Mouse (Mus musculus): Measurements from ENCODE around the gene Slc22a1. TPM values are rescaled to one million over a fixed set of nuclear protein-coding genes. Genes with fewer than 3 reads are reported as not detected.

Gene Slc22a1
- polyA plus RNA-seq (2012; fragmentation: generic; extraction: Trizol), result not detected
- long read RNA-seq, experiment 1, result 0 reads
- long read RNA-seq, experiment 2, result 0 reads

- no peaks in the 10 kb centered on the region for H3K36me3 ChIP-seq (ENCODE audit: control insufficient read depth, insufficient read depth)
- H3K79me3 ChIP-seq (ENCODE audit: low read depth), result no peaks in the 10 kb centered on the region
- H3K27me3 ChIP-seq (ENCODE audit: control insufficient read depth, insufficient read depth, insufficient read length), result no peaks in the 10 kb centered on the region
- no peak within 1 kb of the TSS for H3ac ChIP-seq (ENCODE audit: control insufficient read depth, insufficient read length, low read depth)
- H3K4me3 ChIP-seq (ENCODE audit: insufficient read depth, poor library complexity, severe bottlenecking), result no peak within 1 kb of the TSS
- H3K79me2 ChIP-seq (ENCODE audit: control insufficient read depth, insufficient read depth), result no peaks in the 10 kb centered on the region
- TF ChIP-seq MAX (IDR thresholded peaks at IDR 0.05), result no peak
Measured at GRCm38 (mm10) chr17:12675646-12676045, at the start of gene Slc22a1. Gene Slc22a1, minus strand, starts transcription at chr17:12675829.

- H3K79me3 ChIP-seq (ENCODE audit: low read depth), result no peaks in the 10 kb centered on the region
- no peak overlapping the region for H3ac ChIP-seq (ENCODE audit: control insufficient read depth, insufficient read length, low read depth)
- no peak overlapping the region for H3K4me3 ChIP-seq (ENCODE audit: insufficient read depth, poor library complexity, severe bottlenecking)
- TF ChIP-seq MYOD1 (IDR thresholded peaks at IDR 0.05; ENCODE audit: control insufficient read depth, insufficient read length, low read depth), result no peak
- TF ChIP-seq MAX (IDR thresholded peaks at IDR 0.05), result no peak
- TF ChIP-seq FOSL1 (IDR thresholded peaks at IDR 0.05; ENCODE audit: insufficient read depth, low read length, poor library complexity, severe bottlenecking), result no peak
- TF ChIP-seq CEBPB (IDR thresholded peaks at IDR 0.05; ENCODE audit: low read depth), result no peak
- no peak for TF ChIP-seq MYOG (IDR thresholded peaks at IDR 0.05; ENCODE audit: control insufficient read depth, extremely low read depth, insufficient read length)
- no peak for TF ChIP-seq USF1 (IDR thresholded peaks at IDR 0.05; ENCODE audit: low read depth)
- no peak for TF ChIP-seq CTCF (IDR thresholded peaks at IDR 0.05; ENCODE audit: control insufficient read depth, insufficient read depth, insufficient read length)
- H3K36me3 ChIP-seq (ENCODE audit: control insufficient read depth, insufficient read depth), result no peaks in the 10 kb centered on the region
- H3K27me3 ChIP-seq (ENCODE audit: control insufficient read depth, insufficient read depth, insufficient read length), result no peaks in the 10 kb centered on the region
- H3K79me2 ChIP-seq (ENCODE audit: control insufficient read depth, insufficient read depth), result no peaks in the 10 kb centered on the region
Measured at GRCm38 (mm10) chr17:12724767-12725744, 49.4 kb upstream of the Slc22a1 start.

- no peaks in the 10 kb centered on the region for H3K27me3 ChIP-seq (ENCODE audit: control insufficient read depth, insufficient read depth, insufficient read length)
- no peaks in the 10 kb centered on the region for H3K36me3 ChIP-seq (ENCODE audit: control insufficient read depth, insufficient read depth)
- H3K4me3 ChIP-seq (ENCODE audit: insufficient read depth, poor library complexity, severe bottlenecking), result no peak overlapping the region
- H3ac ChIP-seq (ENCODE audit: control insufficient read depth, insufficient read length, low read depth), result no peak overlapping the region
- TF ChIP-seq CTCF (IDR thresholded peaks at IDR 0.05; ENCODE audit: control insufficient read depth, insufficient read depth, insufficient read length) (no peak), MYOD1 (IDR thresholded peaks at IDR 0.05; ENCODE audit: control insufficient read depth, insufficient read length, low read depth) (no peak), FOSL1 (IDR thresholded peaks at IDR 0.05; ENCODE audit: insufficient read depth, low read length, poor library complexity, severe bottlenecking) (no peak), MYOG (IDR thresholded peaks at IDR 0.05; ENCODE audit: control insufficient read depth, extremely low read depth, insufficient read length) (no peak), MAX (IDR thresholded peaks at IDR 0.05) (no peak), USF1 (IDR thresholded peaks at IDR 0.05; ENCODE audit: low read depth) (no peak), CEBPB (IDR thresholded peaks at IDR 0.05; ENCODE audit: low read depth) (no peak)
- no peaks in the 10 kb centered on the region for H3K79me2 ChIP-seq (ENCODE audit: control insufficient read depth, insufficient read depth)
- H3K79me3 ChIP-seq (ENCODE audit: low read depth), result no peaks in the 10 kb centered on the region
Measured at GRCm38 (mm10) chr17:12723986-12724766, 48.5 kb upstream of the Slc22a1 start.

- no peaks in the 10 kb centered on the region for H3K79me2 ChIP-seq (ENCODE audit: control insufficient read depth, insufficient read depth)
- no peak overlapping the region for H3K4me3 ChIP-seq (ENCODE audit: insufficient read depth, poor library complexity, severe bottlenecking)
- H3K27me3 ChIP-seq (ENCODE audit: control insufficient read depth, insufficient read depth, insufficient read length), result no peaks in the 10 kb centered on the region
- no peak overlapping the region for H3ac ChIP-seq (ENCODE audit: control insufficient read depth, insufficient read length, low read depth)
- TF ChIP-seq USF1 (IDR thresholded peaks at IDR 0.05; ENCODE audit: low read depth) (no peak), MYOG (IDR thresholded peaks at IDR 0.05; ENCODE audit: control insufficient read depth, extremely low read depth, insufficient read length) (no peak), CTCF (IDR thresholded peaks at IDR 0.05; ENCODE audit: control insufficient read depth, insufficient read depth, insufficient read length) (no peak), FOSL1 (IDR thresholded peaks at IDR 0.05; ENCODE audit: insufficient read depth, low read length, poor library complexity, severe bottlenecking) (no peak), MAX (IDR thresholded peaks at IDR 0.05) (no peak), CEBPB (IDR thresholded peaks at IDR 0.05; ENCODE audit: low read depth) (no peak), MYOD1 (IDR thresholded peaks at IDR 0.05; ENCODE audit: control insufficient read depth, insufficient read length, low read depth) (no peak)
- H3K36me3 ChIP-seq (ENCODE audit: control insufficient read depth, insufficient read depth), result no peaks in the 10 kb centered on the region
- H3K79me3 ChIP-seq (ENCODE audit: low read depth), result no peaks in the 10 kb centered on the region
Measured at GRCm38 (mm10) chr17:12722622-12723021, 47.0 kb upstream of the Slc22a1 start.

GRCm38 (mm10) chr17:12721118-12721886 lies 45.7 kb upstream of the Slc22a1 start:
- TF ChIP-seq FOSL1 (IDR thresholded peaks at IDR 0.05; ENCODE audit: insufficient read depth, low read length, poor library complexity, severe bottlenecking) (no peak), CTCF (IDR thresholded peaks at IDR 0.05; ENCODE audit: control insufficient read depth, insufficient read depth, insufficient read length) (no peak), MAX (IDR thresholded peaks at IDR 0.05) (no peak), CEBPB (IDR thresholded peaks at IDR 0.05; ENCODE audit: low read depth) (no peak), MYOD1 (IDR thresholded peaks at IDR 0.05; ENCODE audit: control insufficient read depth, insufficient read length, low read depth) (no peak), MYOG (IDR thresholded peaks at IDR 0.05; ENCODE audit: control insufficient read depth, extremely low read depth, insufficient read length) (no peak), USF1 (IDR thresholded peaks at IDR 0.05; ENCODE audit: low read depth) (no peak)
- no peak overlapping the region for H3ac ChIP-seq (ENCODE audit: control insufficient read depth, insufficient read length, low read depth)
- H3K36me3 ChIP-seq (ENCODE audit: control insufficient read depth, insufficient read depth), result no peaks in the 10 kb centered on the region
- H3K4me3 ChIP-seq (ENCODE audit: insufficient read depth, poor library complexity, severe bottlenecking), result no peak overlapping the region
- H3K79me2 ChIP-seq (ENCODE audit: control insufficient read depth, insufficient read depth), result no peaks in the 10 kb centered on the region
- H3K79me3 ChIP-seq (ENCODE audit: low read depth), result no peaks in the 10 kb centered on the region
- H3K27me3 ChIP-seq (ENCODE audit: control insufficient read depth, insufficient read depth, insufficient read length), result no peaks in the 10 kb centered on the region

Data from C2C12 (cell line).